Mouse (Mus musculus): Measurements from ENCODE around the gene Gab1. TPM values are rescaled to one million over a fixed set of nuclear protein-coding genes. Genes with fewer than 3 reads are reported as not detected.

The Gab1 gene
- total RNA-seq, 1 experiment from 2014 or later: 10.8 TPM

GRCm38 (mm10) chr8:80873723-80874427, 6.4 kb downstream of the Gab1 start:
- ATAC-seq (replicated peaks; ENCODE audit: low read depth, poor library complexity, severe bottlenecking): no peak

GRCm38 (mm10) chr8:80872688-80873087, 7.6 kb downstream of the Gab1 start:
- no peak for ATAC-seq (replicated peaks; ENCODE audit: low read depth, poor library complexity, severe bottlenecking)

- no peak for ATAC-seq (replicated peaks; ENCODE audit: low read depth, poor library complexity, severe bottlenecking)
Measured at GRCm38 (mm10) chr8:80871400-80871799, 8.9 kb downstream of the Gab1 start.

GRCm38 (mm10) chr8:80870535-80871204, 9.6 kb downstream of the Gab1 start:
- no peak for ATAC-seq (replicated peaks; ENCODE audit: low read depth, poor library complexity, severe bottlenecking)

- no peak for ATAC-seq (replicated peaks; ENCODE audit: low read depth, poor library complexity, severe bottlenecking)
Measured at GRCm38 (mm10) chr8:80869881-80870328, 10.4 kb downstream of the Gab1 start.

- ATAC-seq (replicated peaks; ENCODE audit: low read depth, poor library complexity, severe bottlenecking): peak; percentile 84
Measured at GRCm38 (mm10) chr8:80868801-80869323, 11.5 kb downstream of the Gab1 start.

GRCm38 (mm10) chr8:80868006-80868702, 12.2 kb downstream of the Gab1 start:
- ATAC-seq (replicated peaks; ENCODE audit: low read depth, poor library complexity, severe bottlenecking): no peak

- no peak for ATAC-seq (replicated peaks; ENCODE audit: low read depth, poor library complexity, severe bottlenecking)
Measured at GRCm38 (mm10) chr8:80867598-80867997, 12.7 kb downstream of the Gab1 start.

GRCm38 (mm10) chr8:80865181-80865784, 15.0 kb downstream of the Gab1 start:
- ATAC-seq (replicated peaks; ENCODE audit: low read depth, poor library complexity, severe bottlenecking): no peak

- no peak for ATAC-seq (replicated peaks; ENCODE audit: low read depth, poor library complexity, severe bottlenecking)
Measured at GRCm38 (mm10) chr8:80863393-80863792, 16.9 kb downstream of the Gab1 start.

GRCm38 (mm10) chr8:80859180-80859775, 21.0 kb downstream of the Gab1 start:
- no peak for ATAC-seq (replicated peaks; ENCODE audit: low read depth, poor library complexity, severe bottlenecking)

GRCm38 (mm10) chr8:80857851-80858367, 22.4 kb downstream of the Gab1 start:
- ATAC-seq (replicated peaks; ENCODE audit: low read depth, poor library complexity, severe bottlenecking): no peak

GRCm38 (mm10) chr8:80857128-80857527, 23.2 kb downstream of the Gab1 start:
- ATAC-seq (replicated peaks; ENCODE audit: low read depth, poor library complexity, severe bottlenecking): no peak

GRCm38 (mm10) chr8:80856606-80857005, 23.7 kb downstream of the Gab1 start:
- no peak for ATAC-seq (replicated peaks; ENCODE audit: low read depth, poor library complexity, severe bottlenecking)

- no peak for ATAC-seq (replicated peaks; ENCODE audit: low read depth, poor library complexity, severe bottlenecking)
Measured at GRCm38 (mm10) chr8:80853622-80854021, 26.7 kb downstream of the Gab1 start.

GRCm38 (mm10) chr8:80853208-80853607, 27.1 kb downstream of the Gab1 start:
- no peak for ATAC-seq (replicated peaks; ENCODE audit: low read depth, poor library complexity, severe bottlenecking)

- no peak for ATAC-seq (replicated peaks; ENCODE audit: low read depth, poor library complexity, severe bottlenecking)
Measured at GRCm38 (mm10) chr8:80852412-80853165, 27.7 kb downstream of the Gab1 start.

- peak; percentile 60 for ATAC-seq (replicated peaks; ENCODE audit: low read depth, poor library complexity, severe bottlenecking)
Measured at GRCm38 (mm10) chr8:80851648-80852047, 28.7 kb downstream of the Gab1 start.

- ATAC-seq (replicated peaks; ENCODE audit: low read depth, poor library complexity, severe bottlenecking): no peak
Measured at GRCm38 (mm10) chr8:80850013-80850412, 30.3 kb downstream of the Gab1 start.
